Mouse (Mus musculus): ENCODE measurements around the gene Gm28047.

DNA sequence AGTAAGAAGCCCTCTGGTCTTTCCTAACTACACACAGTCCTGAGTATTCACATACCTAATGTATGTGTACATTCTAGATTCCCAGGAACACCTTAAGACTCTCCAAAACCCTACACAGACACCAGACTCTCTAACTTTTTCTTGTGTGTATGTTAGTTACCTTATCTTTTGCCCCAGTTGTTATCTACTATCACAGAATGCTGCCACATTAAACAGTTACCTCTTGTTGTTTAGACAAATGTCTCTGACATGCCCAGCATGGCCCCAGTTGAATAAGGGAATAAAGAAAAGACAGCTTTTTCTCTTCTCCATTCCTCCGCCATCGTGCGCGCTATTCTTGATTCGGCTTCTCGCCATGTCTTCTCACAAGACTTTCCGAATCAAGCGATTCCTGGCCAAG lies 9.8 kb upstream of the Gm28047 start:
- TF ChIP-seq CTCF (IDR thresholded peaks at IDR 0.05; ENCODE audit: control insufficient read depth, insufficient read depth, insufficient read length), result no peak
- no peak for TF ChIP-seq USF1 (IDR thresholded peaks at IDR 0.05; ENCODE audit: low read depth)
- no peak for TF ChIP-seq MAX (IDR thresholded peaks at IDR 0.05)
- no peak for TF ChIP-seq MYOG (IDR thresholded peaks at IDR 0.05; ENCODE audit: control insufficient read depth, extremely low read depth, insufficient read length)
- no peak for TF ChIP-seq CEBPB (IDR thresholded peaks at IDR 0.05; ENCODE audit: low read depth)
- TF ChIP-seq FOSL1 (IDR thresholded peaks at IDR 0.05; ENCODE audit: insufficient read depth, low read length, poor library complexity, severe bottlenecking), result no peak
